Mouse (Mus musculus) embryonic fibroblast, embryonic 13.5 days (primary cell): Measurements from ENCODE around the gene Gm12248. TPM values are rescaled to one million over a fixed set of nuclear protein-coding genes. Genes with fewer than 3 reads are reported as not detected.
A peak's percentile ranks its signal among the peaks of the same experiment; 100 is the strongest.

ENCODE experiments used
- H3K27ac ChIP-seq: 2 replicates; pipeline ENCODE4 v1.5.1; 2012; ENCODE audit warnings: low read length, control low read depth, inconsistent platforms; ENCODE audit not compliant: insufficient read depth
- H3K4me1 ChIP-seq: 2 replicates; pipeline ENCODE4 v1.6.1; 2011; ENCODE audit warnings: low read length; ENCODE audit not compliant: control insufficient read depth, insufficient read depth
- H3K4me3 ChIP-seq: 2 replicates; pipeline ENCODE4 v1.5.1; 2011; ENCODE audit warnings: mild to moderate bottlenecking, control low read depth, low read length; ENCODE audit not compliant: insufficient read depth
- CTCF ChIP-seq: IDR thresholded peaks from 2 replicates; pipeline ENCODE4 v1.5.1; 2011; ENCODE audit warnings: mild to moderate bottlenecking, control low read depth, low read length, moderate library complexity, borderline replicate concordance; ENCODE audit not compliant: insufficient read depth
- POLR2A ChIP-seq: IDR thresholded peaks from 2 replicates; pipeline ENCODE4 v1.6.1; 2011; ENCODE audit warnings: low read depth, mild to moderate bottlenecking, control low read depth, low read length, moderate library complexity
- polyA plus RNA-seq: library from polyadenylated mRNA; stranded (reverse); fragments of >200 nt; gene quantifications from 2 replicates; pipeline ENCODE4 v1.2.4, GENCODE M21; 2011; ENCODE audit warnings: low read depth; ENCODE audit not compliant: missing spikeins, insufficient read length

Gene Gm12248
- polyA plus RNA-seq, 1 experiment = not detected

- peaks cover 14% of the 10 kb centered on the region for H3K4me1 ChIP-seq
- H3K27ac ChIP-seq = peak overlapping the region; percentile 51
- no peak for TF ChIP-seq CTCF
- no peak for TF ChIP-seq POLR2A
- no peak overlapping the region for H3K4me3 ChIP-seq
These were observed 68.7 kb downstream of the Gm12248 start for GRCm38 (mm10) chr11:58024271-58024670.

- TF ChIP-seq POLR2A = no peak
- Histone ChIP-seq H3K4me1 (peaks cover 21% of the 10 kb centered on the region), H3K27ac (peak overlapping the region; percentile 13; the same call in 1 of the 2 replicates), H3K4me3 (no peak overlapping the region)
These were observed 71.3 kb downstream of the Gm12248 start for GRCm38 (mm10) chr11:58021618-58022017.

GRCm38 (mm10) chr11:58021095-58021494 lies 71.8 kb downstream of the Gm12248 start:
- H3K27ac ChIP-seq = no peak overlapping the region

GRCm38 (mm10) chr11:58018701-58019100 lies 74.2 kb downstream of the Gm12248 start:
- TF ChIP-seq POLR2A (no peak), CTCF (no peak)
- Histone ChIP-seq H3K4me1 (peaks cover 18% of the 10 kb centered on the region), H3K4me3 (no peak overlapping the region), H3K27ac (no peak overlapping the region)

More at GRCm38 (mm10) chr11:58021095-58021494, 71.8 kb downstream of the Gm12248 start:
- H3K4me3 ChIP-seq = no peak overlapping the region
- H3K4me1 ChIP-seq = peaks cover 26% of the 10 kb centered on the region
- no peak for TF ChIP-seq CTCF
- TF ChIP-seq POLR2A = no peak

- H3K4me1 ChIP-seq = peaks cover 18% of the 10 kb centered on the region
- no peak overlapping the region for H3K27ac ChIP-seq
- TF ChIP-seq CTCF = no peak
- no peak for TF ChIP-seq POLR2A
- no peak overlapping the region for H3K4me3 ChIP-seq
These were observed 74.6 kb downstream of the Gm12248 start for GRCm38 (mm10) chr11:58018287-58018686.

- Histone ChIP-seq H3K4me3 (no peak overlapping the region), H3K27ac (no peak overlapping the region), H3K4me1 (peaks cover 18% of the 10 kb centered on the region)
- no peak for TF ChIP-seq POLR2A
- no peak for TF ChIP-seq CTCF
These were observed 75.5 kb downstream of the Gm12248 start for GRCm38 (mm10) chr11:58017422-58017821.

- TF ChIP-seq CTCF (no peak), POLR2A (no peak)
- Histone ChIP-seq H3K4me3 (no peak overlapping the region), H3K4me1 (peaks cover 17% of the 10 kb centered on the region), H3K27ac (no peak overlapping the region)
These were observed 76.6 kb downstream of the Gm12248 start for GRCm38 (mm10) chr11:58016371-58016770.

- TF ChIP-seq CTCF (no peak), POLR2A (no peak)
- no peak overlapping the region for H3K27ac ChIP-seq
- H3K4me3 ChIP-seq = no peak overlapping the region
- H3K4me1 ChIP-seq = peaks cover 22% of the 10 kb centered on the region
These were observed 77.6 kb downstream of the Gm12248 start for GRCm38 (mm10) chr11:58015339-58015738.

- TF ChIP-seq POLR2A (no peak), CTCF (no peak)
- Histone ChIP-seq H3K27ac (no peak overlapping the region), H3K4me3 (no peak overlapping the region), H3K4me1 (peaks cover 22% of the 10 kb centered on the region)
These were observed 78.3 kb downstream of the Gm12248 start for GRCm38 (mm10) chr11:58014604-58015003.

Other genes starting within 250 kb of the Gm12248 start
- 89.9 and 94.4 TPM in 2 replicates for gene Larp1, start 84.1 kb downstream of the Gm12248 start, polyA plus RNA-seq
- gene Cnot8, start 11.0 kb upstream of the Gm12248 start, polyA plus RNA-seq = 56.9 and 58.1 TPM in 2 replicates
- 16.1 and 18.3 TPM in 2 replicates for gene Gemin5, start 75.4 kb upstream of the Gm12248 start, polyA plus RNA-seq
- 46.8 and 51.6 TPM in 2 replicates for gene Mrpl22, start 78.5 kb upstream of the Gm12248 start, polyA plus RNA-seq
- gene Igtp, start 106.4 kb upstream of the Gm12248 start, polyA plus RNA-seq = 8.3 and 11.7 TPM in 2 replicates
- gene Irgm2, start 106.5 kb upstream of the Gm12248 start, polyA plus RNA-seq = 10.0 and 12.3 TPM in 2 replicates
- not detected in 2 replicates for gene 4930438A08Rik, start 181.7 kb upstream of the Gm12248 start, polyA plus RNA-seq
- 10.3 and 11.6 TPM in 2 replicates for gene Zfp692, start 213.9 kb upstream of the Gm12248 start, polyA plus RNA-seq
- gene Zfp672, start 237.2 kb upstream of the Gm12248 start, polyA plus RNA-seq = 22.1 and 23.2 TPM in 2 replicates
- 21.5 and 25.1 TPM in 2 replicates for gene Sh3bp5l, start 237.6 kb upstream of the Gm12248 start, polyA plus RNA-seq